Mouse (Mus musculus) liver, embryonic 13.5 days (tissue): Measurements from ENCODE around the gene Gemin7. TPM values are rescaled to one million over a fixed set of nuclear protein-coding genes. Genes with fewer than 3 reads are reported as not detected.
A peak's percentile ranks its signal among the peaks of the same experiment; 100 is the strongest.

Experiments used
- ATAC-seq: fragments of 200-750 bp; cut with Nextera tagmentation; 2 replicates; pipeline ENCODE4 v1.8.0; 2017; ENCODE audit warnings: low read depth, mild to moderate bottlenecking, moderate number of reproducible peaks, moderate library complexity
- DNase-seq: peaks from one replicate; pipeline ENCODE4 v3.0.0; 2022
- H3K27ac ChIP-seq: fragments of 300-500 bp; sonication (generic); 2 replicates; pipeline ENCODE4 v1.5.1; 2015; ENCODE audit warnings: moderate library complexity, mild to moderate bottlenecking, inconsistent platforms
- H3K27me3 ChIP-seq: fragments of 300-500 bp; sonication (generic); 2 replicates; pipeline ENCODE4 v1.6.1; 2015; ENCODE audit warnings: mild to moderate bottlenecking, inconsistent platforms
- H3K36me3 ChIP-seq: fragments of 300-500 bp; sonication (generic); 2 replicates; pipeline ENCODE4 v1.6.1; 2015; ENCODE audit warnings: mild to moderate bottlenecking, inconsistent platforms
- H3K4me1 ChIP-seq: fragments of 300-500 bp; sonication (generic); replicated peaks from 2 replicates; pipeline ENCODE4 v1.6.1; 2015; ENCODE audit warnings: inconsistent platforms
- H3K4me2 ChIP-seq: fragments of 300-500 bp; sonication (generic); 2 replicates; pipeline ENCODE4 v1.6.1; 2015; ENCODE audit warnings: inconsistent platforms, mild to moderate bottlenecking, moderate library complexity
- H3K4me3 ChIP-seq: fragments of 300-500 bp; sonication (generic); replicated peaks from 2 replicates; pipeline ENCODE4 v1.5.1; 2015; ENCODE audit warnings: mild to moderate bottlenecking, inconsistent platforms
- H3K9ac ChIP-seq: fragments of 300-500 bp; sonication (generic); 2 replicates; pipeline ENCODE4 v1.6.1; 2015; ENCODE audit warnings: mild to moderate bottlenecking, inconsistent platforms
- H3K9me3 ChIP-seq: fragments of 300-500 bp; sonication (generic); replicated peaks from 2 replicates; pipeline ENCODE4 v1.6.1; 2016; ENCODE audit warnings: inconsistent platforms
- WGBS: fragments of 180-500 bp; shearing (Covaris S2); methylation state at CpG from one replicate; pipeline ENCODE4 v1.1.7; 2015; ENCODE audit not compliant: insufficient replicate concordance; 5-methylcytosine and 5-hydroxymethylcytosine counted together
- polyA plus RNA-seq: library from polyadenylated mRNA; unstranded; fragments of >200 nt; fragmentation: Nextera tagmentation; extraction: Ambion mirVana; gene quantifications from 2 replicates; pipeline ENCODE4 v1.2.1, GENCODE M21; 2015

Gemin7 gene
- polyA plus RNA-seq, 1 experiment from 2014 or later, result 92.7 TPM

- no peak overlapping the region for H3K4me3 ChIP-seq
- no peak overlapping the region for H3K4me2 ChIP-seq
- no peaks in the 10 kb centered on the region for H3K27me3 ChIP-seq
- peaks cover 63% of the 10 kb centered on the region for H3K4me1 ChIP-seq
- H3K9ac ChIP-seq, result no peak overlapping the region
- H3K36me3 ChIP-seq, result peaks cover 9% of the 10 kb centered on the region; the same call in 1 of the 2 replicates
- H3K27ac ChIP-seq, result no peak overlapping the region
- WGBS, result 47% methylated on average over 6 of the region's 6 CpGs
- ATAC-seq (no peak), DNase-seq (no peak)
- H3K9me3 ChIP-seq, result no peaks in the 10 kb centered on the region
Observed at GRCm38 (mm10) chr7:19543584-19543983, 33.8 kb downstream of the Gemin7 start.

GRCm38 (mm10) chr7:19542155-19542691 lies 35.2 kb downstream of the Gemin7 start:
- H3K9ac ChIP-seq, result no peak overlapping the region
- H3K4me1 ChIP-seq, result peaks cover 53% of the 10 kb centered on the region
- H3K36me3 ChIP-seq, result peaks cover 14% of the 10 kb centered on the region
- ATAC-seq (0 out of 2 replicates have a peak, but pooled peaks have one; percentile 7), DNase-seq (no peak)
- no peak overlapping the region for H3K4me3 ChIP-seq
- no peaks in the 10 kb centered on the region for H3K27me3 ChIP-seq
- no peaks in the 10 kb centered on the region for H3K9me3 ChIP-seq
- 62% methylated on average over 8 of the region's 8 CpGs for WGBS
- H3K4me2 ChIP-seq, result no peak overlapping the region
- no peak overlapping the region for H3K27ac ChIP-seq

- 76% methylated on average over 7 of the region's 7 CpGs for WGBS
- no peak for DNase-seq
- H3K4me3 ChIP-seq, result no peak overlapping the region
- H3K9me3 ChIP-seq, result no peaks in the 10 kb centered on the region
- ATAC-seq, result no peak
- H3K27me3 ChIP-seq, result no peaks in the 10 kb centered on the region
- peaks cover 48% of the 10 kb centered on the region for H3K4me1 ChIP-seq
- H3K4me2 ChIP-seq, result no peak overlapping the region
- peaks cover 16% of the 10 kb centered on the region for H3K36me3 ChIP-seq
- no peak overlapping the region for H3K9ac ChIP-seq
- no peak overlapping the region for H3K27ac ChIP-seq
Observed at GRCm38 (mm10) chr7:19541681-19542154, 35.7 kb downstream of the Gemin7 start.

GRCm38 (mm10) chr7:19540771-19541566 lies 36.4 kb downstream of the Gemin7 start:
- H3K9ac ChIP-seq, result no peak overlapping the region
- H3K36me3 ChIP-seq, result peaks cover 23% of the 10 kb centered on the region
- H3K27me3 ChIP-seq, result no peaks in the 10 kb centered on the region
- peaks cover 41% of the 10 kb centered on the region for H3K4me1 ChIP-seq
- H3K9me3 ChIP-seq, result no peaks in the 10 kb centered on the region
- ATAC-seq (no peak), DNase-seq (no peak)
- H3K4me3 ChIP-seq, result no peak overlapping the region
- WGBS, result 98% methylated on average over 2 of the region's 2 CpGs
- H3K27ac ChIP-seq, result no peak overlapping the region
- H3K4me2 ChIP-seq, result no peak overlapping the region

- Histone ChIP-seq H3K36me3 (peaks cover 77% of the 10 kb centered on the region), H3K27me3 (no peaks in the 10 kb centered on the region), H3K4me3 (no peak overlapping the region), H3K27ac (no peak overlapping the region), H3K4me1 (peaks cover 4% of the 10 kb centered on the region; the same call in 1 of the 2 replicates), H3K9me3 (no peaks in the 10 kb centered on the region), H3K4me2 (no peak overlapping the region), H3K9ac (no peak overlapping the region)
- WGBS, result 94% methylated on average over 10 of the region's 10 CpGs
- DNase-seq (no peak), ATAC-seq (no peak)
Observed at GRCm38 (mm10) chr7:19534676-19535075, 42.7 kb downstream of the Gemin7 start.

GRCm38 (mm10) chr7:19532240-19532639 lies 45.2 kb downstream of the Gemin7 start:
- Histone ChIP-seq H3K9me3 (no peaks in the 10 kb centered on the region), H3K9ac (no peak overlapping the region), H3K4me2 (no peak overlapping the region), H3K4me3 (no peak overlapping the region), H3K36me3 (peaks cover 86% of the 10 kb centered on the region), H3K4me1 (no peaks in the 10 kb centered on the region), H3K27me3 (no peaks in the 10 kb centered on the region), H3K27ac (no peak overlapping the region)
- 94% methylated on average over 14 of the region's 14 CpGs for WGBS
- DNase-seq (no peak), ATAC-seq (no peak)

- Histone ChIP-seq H3K27me3 (no peaks in the 10 kb centered on the region), H3K4me3 (no peak overlapping the region), H3K4me2 (no peak overlapping the region), H3K9ac (no peak overlapping the region), H3K36me3 (peaks cover 78% of the 10 kb centered on the region), H3K4me1 (no peaks in the 10 kb centered on the region), H3K27ac (no peak overlapping the region), H3K9me3 (no peaks in the 10 kb centered on the region)
- DNase-seq (no peak), ATAC-seq (0 out of 2 replicates have a peak, but pooled peaks have one; percentile 13)
- 82% methylated on average over 10 of the region's 10 CpGs for WGBS
Observed at GRCm38 (mm10) chr7:19531077-19531476, 46.3 kb downstream of the Gemin7 start.

GRCm38 (mm10) chr7:19525105-19525481 lies 52.3 kb downstream of the Gemin7 start:
- Histone ChIP-seq H3K9ac (no peak overlapping the region), H3K27ac (no peak overlapping the region), H3K27me3 (peaks cover 57% of the 10 kb centered on the region), H3K9me3 (no peaks in the 10 kb centered on the region), H3K4me2 (no peak overlapping the region), H3K4me1 (peaks cover 22% of the 10 kb centered on the region), H3K36me3 (peaks cover 18% of the 10 kb centered on the region), H3K4me3 (no peak overlapping the region)
- 72% methylated on average over 2 of the region's 2 CpGs for WGBS
- ATAC-seq (no peak), DNase-seq (no peak)

- DNase-seq (no peak), ATAC-seq (no peak)
- peak overlapping the region; percentile 33 for H3K4me3 ChIP-seq
- peaks cover 13% of the 10 kb centered on the region for H3K36me3 ChIP-seq
- no peak overlapping the region for H3K27ac ChIP-seq
- H3K4me1 ChIP-seq, result peaks cover 27% of the 10 kb centered on the region
- H3K4me2 ChIP-seq, result peak overlapping the region; percentile 54
- no peak overlapping the region for H3K9ac ChIP-seq
- peaks cover 63% of the 10 kb centered on the region for H3K27me3 ChIP-seq
- WGBS, result 22% methylated on average over 24 of the region's 24 CpGs
- no peaks in the 10 kb centered on the region for H3K9me3 ChIP-seq
Observed at GRCm38 (mm10) chr7:19524420-19525104, 52.8 kb downstream of the Gemin7 start.

- WGBS, result 2% methylated on average over 64 of the region's 64 CpGs
- no peak overlapping the region for H3K27ac ChIP-seq
- no peak for DNase-seq
Observed at GRCm38 (mm10) chr7:19523757-19524419, 53.5 kb downstream of the Gemin7 start.

More at GRCm38 (mm10) chr7:19523757-19524419, 53.5 kb downstream of the Gemin7 start:
- 0 out of 2 replicates have a peak, but pooled peaks have one; percentile 16 for ATAC-seq
- H3K4me3 ChIP-seq, result peak overlapping the region; percentile 33
- H3K4me2 ChIP-seq, result peak overlapping the region; percentile 54
- H3K4me1 ChIP-seq, result peaks cover 28% of the 10 kb centered on the region
- no peak overlapping the region for H3K9ac ChIP-seq
- H3K9me3 ChIP-seq, result no peaks in the 10 kb centered on the region
- peaks cover 6% of the 10 kb centered on the region; the same call in 1 of the 2 replicates for H3K36me3 ChIP-seq
- H3K27me3 ChIP-seq, result peaks cover 69% of the 10 kb centered on the region
